Mouse (Mus musculus) frontal cortex, postnatal 10 days (tissue): ENCODE measurements around the gene Abcb7.

Source experiments
- DNase-seq, 2 experiments: peaks; one replicate each; pipeline ENCODE4 v3.0.0; 2022; ENCODE audit warnings: low spot score in 2 of 2, mixed read lengths in 1 of 2

Abcb7 gene

GRCm38 (mm10) chrX:104413183-104413983, at the start of gene Abcb7:
Abcb7 (minus strand) TSS chrX:104413856.
- peak; percentile 81 to 82 for DNase-seq

GRCm38 (mm10) chrX:104461755-104462154, 48.1 kb upstream of the Abcb7 start:
- no peak for DNase-seq

- DNase-seq, result no peak
Observed at GRCm38 (mm10) chrX:104452433-104452832, 38.8 kb upstream of the Abcb7 start.

GRCm38 (mm10) chrX:104433456-104433855, 19.8 kb upstream of the Abcb7 start:
- no peak for DNase-seq

GRCm38 (mm10) chrX:104428108-104428507, 14.5 kb upstream of the Abcb7 start:
- DNase-seq, result no peak

GRCm38 (mm10) chrX:104413995-104414394, 339 bp upstream of the Abcb7 start:
- DNase-seq, result no peak

GRCm38 (mm10) chrX:104408137-104408536, 5.5 kb downstream of the Abcb7 start:
- no peak for DNase-seq

GRCm38 (mm10) chrX:104402463-104402862, 11.2 kb downstream of the Abcb7 start:
- DNase-seq, result no peak

- no peak for DNase-seq
Observed at GRCm38 (mm10) chrX:104401134-104401533, 12.5 kb downstream of the Abcb7 start.

GRCm38 (mm10) chrX:104397526-104397925, 16.1 kb downstream of the Abcb7 start:
- no peak for DNase-seq

GRCm38 (mm10) chrX:104359686-104360085, 54.0 kb downstream of the Abcb7 start:
- DNase-seq, result no peak

GRCm38 (mm10) chrX:104355842-104356241, 57.8 kb downstream of the Abcb7 start:
- no peak for DNase-seq

GRCm38 (mm10) chrX:104348146-104348545, 65.5 kb downstream of the Abcb7 start:
- DNase-seq, result peak; percentile 4 to 23

GRCm38 (mm10) chrX:104291721-104292120, 121.9 kb downstream of the Abcb7 start:
- DNase-seq, result no peak

GRCm38 (mm10) chrX:104279828-104280227, 133.8 kb downstream of the Abcb7 start:
- no peak for DNase-seq

GRCm38 (mm10) chrX:104264371-104264770, 149.3 kb downstream of the Abcb7 start:
- DNase-seq, result no peak

- no peak for DNase-seq
Observed at GRCm38 (mm10) chrX:104262468-104262867, 151.2 kb downstream of the Abcb7 start.

- no peak for DNase-seq
Observed at GRCm38 (mm10) chrX:104256561-104256960, 157.1 kb downstream of the Abcb7 start.
